Mouse (Mus musculus): ENCODE measurements around the gene Vmn1r15. TPM values are rescaled to one million over a fixed set of nuclear protein-coding genes. Genes with fewer than 3 reads are reported as not detected.

Vmn1r15 gene
- polyA plus RNA-seq (2012; rRNA removed): not detected in 2 replicates

- no peak within 1 kb of the TSS for H3K27ac ChIP-seq (ENCODE audit: insufficient read depth, low read length)
- H3K36me3 ChIP-seq (ENCODE audit: control insufficient read depth, insufficient read depth, low read length): no peaks in the 10 kb centered on the region
- TF ChIP-seq CTCF (IDR thresholded peaks at IDR 0.05; ENCODE audit: extremely low read depth, insufficient read depth, insufficient read length, insufficient replicate concordance) (no peak), POLR2A (IDR thresholded peaks at IDR 0.05; ENCODE audit: low read depth, low read length) (no peak)
- no peak for DNase-seq (ENCODE audit: low read depth in 1 of 2, low spot score in 2 of 2)
- H3K4me1 ChIP-seq (ENCODE audit: control insufficient read depth, insufficient read depth, insufficient read length): no peaks in the 10 kb centered on the region
- 75% methylated on average over 1 of the region's 1 CpGs for WGBS
- H3K27me3 ChIP-seq (ENCODE audit: control insufficient read depth, insufficient read depth, low read length): no peaks in the 10 kb centered on the region
- no peak within 1 kb of the TSS; the same call in 1 of the 2 replicates for H3K4me3 ChIP-seq (ENCODE audit: extremely low read depth, insufficient read depth, insufficient read length)
Measured at GRCm38 (mm10) chr6:57257652-57258051, at the start of gene Vmn1r15. Gene Vmn1r15, plus strand, starts transcription at chr6:57257952.

- no peak within 1 kb of the TSS for H3K4me3 ChIP-seq (ENCODE audit: extremely low read depth, insufficient read depth, insufficient read length)
- 91% methylated on average over 3 of the region's 3 CpGs for WGBS
- no peaks in the 10 kb centered on the region for H3K4me1 ChIP-seq (ENCODE audit: control insufficient read depth, insufficient read depth, insufficient read length)
- no peaks in the 10 kb centered on the region for H3K36me3 ChIP-seq (ENCODE audit: control insufficient read depth, insufficient read depth, low read length)
- H3K27ac ChIP-seq (ENCODE audit: insufficient read depth, low read length): no peak within 1 kb of the TSS
- no peaks in the 10 kb centered on the region for H3K27me3 ChIP-seq (ENCODE audit: control insufficient read depth, insufficient read depth, low read length)
- TF ChIP-seq CTCF (IDR thresholded peaks at IDR 0.05; ENCODE audit: extremely low read depth, insufficient read depth, insufficient read length, insufficient replicate concordance) (no peak), POLR2A (IDR thresholded peaks at IDR 0.05; ENCODE audit: low read depth, low read length) (no peak)
- no peak for DNase-seq (ENCODE audit: low read depth in 1 of 2, low spot score in 2 of 2)
Measured at GRCm38 (mm10) chr6:57231386-57231785, 26.4 kb upstream of the Vmn1r15 start, which contains the start of gene Vmn1r14. Gene Vmn1r14, plus strand, starts transcription at chr6:57231686.

GRCm38 (mm10) chr6:57260990-57261389, 3.2 kb downstream of the Vmn1r15 start:
- no peak overlapping the region for H3K27ac ChIP-seq (ENCODE audit: insufficient read depth, low read length)
- no peak for DNase-seq (ENCODE audit: low read depth in 1 of 2, low spot score in 2 of 2)

GRCm38 (mm10) chr6:57271881-57272280, 14.1 kb downstream of the Vmn1r15 start:
- Histone ChIP-seq H3K36me3 (ENCODE audit: control insufficient read depth, insufficient read depth, low read length) (no peaks in the 10 kb centered on the region), H3K4me3 (ENCODE audit: extremely low read depth, insufficient read depth, insufficient read length) (no peak overlapping the region), H3K27me3 (ENCODE audit: control insufficient read depth, insufficient read depth, low read length) (no peaks in the 10 kb centered on the region), H3K4me1 (ENCODE audit: control insufficient read depth, insufficient read depth, insufficient read length) (no peaks in the 10 kb centered on the region), H3K27ac (ENCODE audit: insufficient read depth, low read length) (no peak overlapping the region)
- TF ChIP-seq CTCF (IDR thresholded peaks at IDR 0.05; ENCODE audit: extremely low read depth, insufficient read depth, insufficient read length, insufficient replicate concordance): no peak
- no peak for TF ChIP-seq POLR2A (IDR thresholded peaks at IDR 0.05; ENCODE audit: low read depth, low read length)
- DNase-seq (ENCODE audit: low read depth in 1 of 2, low spot score in 2 of 2): no peak
- 24% methylated on average over 3 of the region's 3 CpGs for WGBS

More at GRCm38 (mm10) chr6:57260990-57261389, 3.2 kb downstream of the Vmn1r15 start:
- TF ChIP-seq CTCF (IDR thresholded peaks at IDR 0.05; ENCODE audit: extremely low read depth, insufficient read depth, insufficient read length, insufficient replicate concordance) (no peak), POLR2A (IDR thresholded peaks at IDR 0.05; ENCODE audit: low read depth, low read length) (no peak)
- Histone ChIP-seq H3K36me3 (ENCODE audit: control insufficient read depth, insufficient read depth, low read length) (no peaks in the 10 kb centered on the region), H3K4me3 (ENCODE audit: extremely low read depth, insufficient read depth, insufficient read length) (no peak overlapping the region), H3K4me1 (ENCODE audit: control insufficient read depth, insufficient read depth, insufficient read length) (no peaks in the 10 kb centered on the region), H3K27me3 (ENCODE audit: control insufficient read depth, insufficient read depth, low read length) (no peaks in the 10 kb centered on the region)
- 81% methylated on average over 2 of the region's 2 CpGs for WGBS

GRCm38 (mm10) chr6:57272517-57272916, 14.8 kb downstream of the Vmn1r15 start:
- Histone ChIP-seq H3K27ac (ENCODE audit: insufficient read depth, low read length) (no peak overlapping the region), H3K4me1 (ENCODE audit: control insufficient read depth, insufficient read depth, insufficient read length) (no peaks in the 10 kb centered on the region)
- no peak for DNase-seq (ENCODE audit: low read depth in 1 of 2, low spot score in 2 of 2)

GRCm38 (mm10) chr6:57278952-57279351, 21.2 kb downstream of the Vmn1r15 start:
- DNase-seq (ENCODE audit: low read depth in 1 of 2, low spot score in 2 of 2): no peak
- Histone ChIP-seq H3K4me1 (ENCODE audit: control insufficient read depth, insufficient read depth, insufficient read length) (no peaks in the 10 kb centered on the region), H3K4me3 (ENCODE audit: extremely low read depth, insufficient read depth, insufficient read length) (no peak overlapping the region), H3K27me3 (ENCODE audit: control insufficient read depth, insufficient read depth, low read length) (no peaks in the 10 kb centered on the region), H3K27ac (ENCODE audit: insufficient read depth, low read length) (no peak overlapping the region), H3K36me3 (ENCODE audit: control insufficient read depth, insufficient read depth, low read length) (no peaks in the 10 kb centered on the region)
- TF ChIP-seq CTCF (IDR thresholded peaks at IDR 0.05; ENCODE audit: extremely low read depth, insufficient read depth, insufficient read length, insufficient replicate concordance) (no peak), POLR2A (IDR thresholded peaks at IDR 0.05; ENCODE audit: low read depth, low read length) (no peak)

More at GRCm38 (mm10) chr6:57272517-57272916, 14.8 kb downstream of the Vmn1r15 start:
- TF ChIP-seq CTCF (IDR thresholded peaks at IDR 0.05; ENCODE audit: extremely low read depth, insufficient read depth, insufficient read length, insufficient replicate concordance) (no peak), POLR2A (IDR thresholded peaks at IDR 0.05; ENCODE audit: low read depth, low read length) (no peak)
- no peaks in the 10 kb centered on the region for H3K36me3 ChIP-seq (ENCODE audit: control insufficient read depth, insufficient read depth, low read length)
- no peak overlapping the region for H3K4me3 ChIP-seq (ENCODE audit: extremely low read depth, insufficient read depth, insufficient read length)
- no peaks in the 10 kb centered on the region for H3K27me3 ChIP-seq (ENCODE audit: control insufficient read depth, insufficient read depth, low read length)

Other genes with a start within 250 kb of the Vmn1r15 start
- gene Vmn1r7, start 232.6 kb upstream of the Vmn1r15 start, polyA plus RNA-seq (2012; rRNA removed): not detected in 2 replicates
- gene Vmn1r8, start 225.7 kb upstream of the Vmn1r15 start, polyA plus RNA-seq (2012; rRNA removed): not detected in 2 replicates
- not detected in 2 replicates for gene Vmn1r9, start 191.2 kb upstream of the Vmn1r15 start, polyA plus RNA-seq (2012; rRNA removed)
- gene Vmn1r10, start 148.5 kb upstream of the Vmn1r15 start, polyA plus RNA-seq (2012; rRNA removed): not detected in 2 replicates
- not detected in 2 replicates for gene Vmn1r11, start 124.5 kb upstream of the Vmn1r15 start, polyA plus RNA-seq (2012; rRNA removed)
- not detected in 2 replicates for gene Vmn1r12, start 101.0 kb upstream of the Vmn1r15 start, polyA plus RNA-seq (2012; rRNA removed)
- gene Vmn1r13, start 54.7 kb upstream of the Vmn1r15 start, polyA plus RNA-seq (2012; rRNA removed): not detected in 2 replicates
- gene Vmn1r14, start 26.3 kb upstream of the Vmn1r15 start, polyA plus RNA-seq (2012; rRNA removed): not detected in 2 replicates
- gene Vmn1r16, start 71.5 kb downstream of the Vmn1r15 start, polyA plus RNA-seq (2012; rRNA removed): not detected in 2 replicates
- gene Vmn1r17, start 105.8 kb downstream of the Vmn1r15 start, polyA plus RNA-seq (2012; rRNA removed): not detected in 2 replicates
- gene Vmn1r18, start 137.8 kb downstream of the Vmn1r15 start, polyA plus RNA-seq (2012; rRNA removed): not detected in 2 replicates
- gene Vmn1r19, start 145.8 kb downstream of the Vmn1r15 start, polyA plus RNA-seq (2012; rRNA removed): not detected in 2 replicates
- gene Vmn1r20, start 171.0 kb downstream of the Vmn1r15 start, polyA plus RNA-seq (2012; rRNA removed): not detected in 2 replicates

All from spleen, adult 2 months (tissue).